Mouse (Mus musculus) midbrain, embryonic 16.5 days (tissue): ENCODE results near the gene Cd34. TPM values are rescaled to one million over a fixed set of nuclear protein-coding genes. Genes with fewer than 3 reads are reported as not detected.

Experiments used
- ATAC-seq: fragments of 200-750 bp; cut with Nextera tagmentation; 2 replicates; pipeline ENCODE4 v1.8.0; 2017; ENCODE audit warnings: moderate TSS enrichment
- H3K27ac ChIP-seq: fragments of 300-500 bp; sonication (generic); 2 replicates; pipeline ENCODE4 v1.5.1; 2014; ENCODE audit warnings: mild to moderate bottlenecking, low read length, mixed read lengths
- H3K27me3 ChIP-seq: fragments of 300-500 bp; sonication (generic); 2 replicates; pipeline ENCODE4 v1.6.1; 2014; ENCODE audit warnings: low read depth, low read length, mixed read lengths; ENCODE audit not compliant: control insufficient read depth, insufficient read depth
- H3K36me3 ChIP-seq: fragments of 300-500 bp; sonication (generic); 2 replicates; pipeline ENCODE4 v1.6.1; 2014; ENCODE audit warnings: mild to moderate bottlenecking, low read length, moderate library complexity, mixed read lengths; ENCODE audit not compliant: control insufficient read depth, insufficient read depth
- H3K4me1 ChIP-seq: fragments of 300-500 bp; sonication (generic); 2 replicates; pipeline ENCODE4 v1.6.1; 2014; ENCODE audit warnings: mild to moderate bottlenecking, low read length, mixed read lengths; ENCODE audit not compliant: control insufficient read depth, insufficient read depth
- H3K4me2 ChIP-seq: fragments of 300-500 bp; sonication (generic); 2 replicates; pipeline ENCODE4 v1.6.1; 2014; ENCODE audit warnings: mild to moderate bottlenecking, low read length, mixed read lengths
- H3K4me3 ChIP-seq: fragments of 300-500 bp; sonication (generic); 2 replicates; pipeline ENCODE4 v1.5.1; 2014; ENCODE audit warnings: low read depth, mild to moderate bottlenecking, low read length, moderate library complexity, mixed read lengths
- H3K9ac ChIP-seq: fragments of 300-500 bp; sonication (generic); 2 replicates; pipeline ENCODE4 v1.6.1; 2014; ENCODE audit warnings: low read depth, low read length, mixed read lengths
- H3K9me3 ChIP-seq: fragments of 300-500 bp; sonication (generic); replicated peaks from 2 replicates; pipeline ENCODE4 v1.6.1; 2014; ENCODE audit warnings: mild to moderate bottlenecking, low read length, mixed read lengths; ENCODE audit not compliant: control insufficient read depth, poor library complexity, severe bottlenecking
- WGBS: fragments of 180-500 bp; shearing (Covaris S2); extraction: QIAGEN DNeasy Blood & Tissue Kit; methylation state at CpG from one replicate; pipeline ENCODE4 v1.1.7; 2014; 5-methylcytosine and 5-hydroxymethylcytosine counted together
- polyA plus RNA-seq: library from polyadenylated mRNA; unstranded; fragments of >200 nt; fragmentation: Nextera tagmentation; extraction: Ambion mirVana; gene quantifications from 2 replicates; pipeline ENCODE4 v1.2.1, GENCODE M21; 2015

Gene Cd34
- polyA plus RNA-seq, 1 experiment from 2014 or later: 22.5 TPM

- no peaks in the 10 kb centered on the region for H3K27me3 ChIP-seq
- H3K27ac ChIP-seq: no peak overlapping the region
- H3K4me2 ChIP-seq: no peak overlapping the region
- no peaks in the 10 kb centered on the region for H3K4me1 ChIP-seq
- ATAC-seq: no peak
- WGBS: 77% methylated on average over 5 of the region's 5 CpGs
- no peaks in the 10 kb centered on the region for H3K9me3 ChIP-seq
- no peak overlapping the region for H3K9ac ChIP-seq
- no peak overlapping the region for H3K4me3 ChIP-seq
- H3K36me3 ChIP-seq: no peaks in the 10 kb centered on the region
Observed at GRCm38 (mm10) chr1:194992589-194993317, 54.1 kb downstream of the Cd34 start.

- Histone ChIP-seq H3K9me3 (no peaks in the 10 kb centered on the region), H3K4me1 (no peaks in the 10 kb centered on the region), H3K4me2 (no peak overlapping the region), H3K4me3 (no peak overlapping the region), H3K27ac (no peak overlapping the region), H3K9ac (no peak overlapping the region), H3K36me3 (no peaks in the 10 kb centered on the region), H3K27me3 (no peaks in the 10 kb centered on the region)
- 91% methylated on average over 1 of the region's 1 CpGs for WGBS
- no peak for ATAC-seq
Observed at GRCm38 (mm10) chr1:194993409-194993988, 54.9 kb downstream of the Cd34 start.

- Histone ChIP-seq H3K36me3 (no peaks in the 10 kb centered on the region), H3K27ac (no peak overlapping the region), H3K4me1 (no peaks in the 10 kb centered on the region), H3K27me3 (no peaks in the 10 kb centered on the region), H3K4me3 (no peak overlapping the region), H3K9me3 (no peaks in the 10 kb centered on the region), H3K4me2 (no peak overlapping the region), H3K9ac (no peak overlapping the region)
- WGBS: 83% methylated on average over 5 of the region's 5 CpGs
- no peak for ATAC-seq
Observed at GRCm38 (mm10) chr1:194994262-194994661, 55.6 kb downstream of the Cd34 start.

- no peaks in the 10 kb centered on the region for H3K9me3 ChIP-seq
- H3K27ac ChIP-seq: no peak overlapping the region
- H3K4me2 ChIP-seq: no peak overlapping the region
- H3K27me3 ChIP-seq: no peaks in the 10 kb centered on the region
- WGBS: 81% methylated on average over 2 of the region's 2 CpGs
- no peak overlapping the region for H3K4me3 ChIP-seq
- no peak overlapping the region for H3K9ac ChIP-seq
- no peaks in the 10 kb centered on the region for H3K36me3 ChIP-seq
- no peaks in the 10 kb centered on the region for H3K4me1 ChIP-seq
- ATAC-seq: no peak
Observed at GRCm38 (mm10) chr1:194995196-194995595, 56.6 kb downstream of the Cd34 start.

- Histone ChIP-seq H3K4me2 (no peak overlapping the region), H3K27ac (no peak overlapping the region), H3K27me3 (no peaks in the 10 kb centered on the region), H3K9ac (no peak overlapping the region), H3K4me3 (no peak overlapping the region), H3K9me3 (no peaks in the 10 kb centered on the region), H3K4me1 (no peaks in the 10 kb centered on the region), H3K36me3 (no peaks in the 10 kb centered on the region)
- no peak for ATAC-seq
- WGBS: 70% methylated on average over 1 of the region's 1 CpGs
Observed at GRCm38 (mm10) chr1:194998396-194998795, 59.8 kb downstream of the Cd34 start.

- no peak overlapping the region for H3K27ac ChIP-seq
- H3K4me3 ChIP-seq: no peak overlapping the region
- H3K36me3 ChIP-seq: no peaks in the 10 kb centered on the region
- 87% methylated on average over 4 of the region's 4 CpGs for WGBS
- no peaks in the 10 kb centered on the region for H3K9me3 ChIP-seq
- no peak overlapping the region for H3K4me2 ChIP-seq
- no peaks in the 10 kb centered on the region for H3K4me1 ChIP-seq
- no peak for ATAC-seq
- H3K9ac ChIP-seq: no peak overlapping the region
- H3K27me3 ChIP-seq: no peaks in the 10 kb centered on the region
Observed at GRCm38 (mm10) chr1:195003328-195003727, 64.7 kb downstream of the Cd34 start.

GRCm38 (mm10) chr1:195004194-195004593 is 65.6 kb downstream of the Cd34 start:
- Histone ChIP-seq H3K27ac (no peak overlapping the region), H3K4me1 (no peaks in the 10 kb centered on the region), H3K9me3 (no peaks in the 10 kb centered on the region), H3K4me3 (no peak overlapping the region), H3K36me3 (no peaks in the 10 kb centered on the region), H3K4me2 (no peak overlapping the region), H3K9ac (no peak overlapping the region), H3K27me3 (no peaks in the 10 kb centered on the region)
- no peak for ATAC-seq
- 58% methylated on average over 1 of the region's 1 CpGs for WGBS

GRCm38 (mm10) chr1:195006267-195006666 is 67.6 kb downstream of the Cd34 start:
- no peaks in the 10 kb centered on the region for H3K9me3 ChIP-seq
- H3K4me3 ChIP-seq: no peak overlapping the region
- no peak overlapping the region for H3K4me2 ChIP-seq
- no peak overlapping the region for H3K9ac ChIP-seq
- H3K27ac ChIP-seq: no peak overlapping the region
- H3K4me1 ChIP-seq: no peaks in the 10 kb centered on the region
- ATAC-seq: no peak
- no peaks in the 10 kb centered on the region for H3K27me3 ChIP-seq
- H3K36me3 ChIP-seq: no peaks in the 10 kb centered on the region
